Mouse (Mus musculus): ENCODE data around the gene Rnft1. TPM values are rescaled to one million over a fixed set of nuclear protein-coding genes. Genes with fewer than 3 reads are reported as not detected.
"Not testable (repeated sequence)": the region's sequence is repeated elsewhere in the genome, so short reads cannot be mapped to it uniquely, and the experiment has no call there.

The Rnft1 gene
- total and polyA plus RNA-seq, 3 experiments, result 6.8 to 35.0 (median 26.2) TPM

DNA sequence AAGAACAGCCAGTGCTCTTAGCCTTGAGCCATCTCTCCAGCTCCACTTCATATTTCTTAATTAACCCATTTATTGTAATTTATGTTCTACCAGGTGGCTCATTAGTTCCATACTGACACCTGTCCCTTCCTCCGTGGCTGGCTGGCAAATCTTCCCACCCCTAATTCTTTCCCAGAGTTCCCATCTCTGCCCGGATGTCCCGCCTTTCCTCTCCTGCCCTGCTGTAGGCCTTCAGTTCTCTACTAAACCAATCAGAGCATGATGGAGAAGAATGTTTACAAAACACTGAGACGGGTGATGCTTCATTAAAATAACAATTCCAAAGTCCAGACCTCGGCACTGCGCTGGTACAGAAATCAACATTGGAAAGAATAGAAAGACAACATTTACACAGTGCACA lies 25.6 kb upstream of the Rnft1 start:
- Histone ChIP-seq H3K9ac (ENCODE audit: low read depth, low read length) (no peak overlapping the region), H3K4me3 (no peak overlapping the region), H3K27me3 (ENCODE audit: control insufficient read depth, insufficient read depth, low read length) (no peaks in the 10 kb centered on the region), H3K36me3 (ENCODE audit: control insufficient read depth, insufficient read depth, low read length) (no peaks in the 10 kb centered on the region), H3K79me2 (replicated peaks; ENCODE audit: control insufficient read depth, insufficient read depth, low read length) (no peaks in the 10 kb centered on the region), H3K4me1 (ENCODE audit: control insufficient read depth, insufficient read depth, low read length) (no peaks in the 10 kb centered on the region), H3K27ac (no peak overlapping the region)
- 92% methylated on average over 6 of the region's 6 CpGs for WGBS
- no peak for TF ChIP-seq CTCF (IDR thresholded peaks at IDR 0.05)
- TF ChIP-seq EP300 (IDR thresholded peaks at IDR 0.05; ENCODE audit: insufficient read depth, low read depth, low read length), result no peak
- no peak for TF ChIP-seq POLR2A (IDR thresholded peaks at IDR 0.05; ENCODE audit: insufficient read depth, low read depth, low read length)
- intact Hi-C loops (cut with DNase I), result no loop called here
- no peak for DNase-seq

GRCm38 (mm10) chr11:86462579-86462978 lies 21.9 kb upstream of the Rnft1 start:
- Histone ChIP-seq H3K4me3 (no peak overlapping the region), H3K4me1 (ENCODE audit: control insufficient read depth, insufficient read depth, low read length) (no peaks in the 10 kb centered on the region), H3K27me3 (ENCODE audit: control insufficient read depth, insufficient read depth, low read length) (no peaks in the 10 kb centered on the region), H3K79me2 (replicated peaks; ENCODE audit: control insufficient read depth, insufficient read depth, low read length) (no peaks in the 10 kb centered on the region), H3K27ac (no peak overlapping the region), H3K9ac (ENCODE audit: low read depth, low read length) (no peak overlapping the region), H3K36me3 (ENCODE audit: control insufficient read depth, insufficient read depth, low read length) (no peaks in the 10 kb centered on the region)
- intact Hi-C loops (cut with DNase I), result no loop called here
- no peak for DNase-seq
- TF ChIP-seq CTCF (IDR thresholded peaks at IDR 0.05) (no peak), EP300 (IDR thresholded peaks at IDR 0.05; ENCODE audit: insufficient read depth, low read depth, low read length) (no peak), POLR2A (IDR thresholded peaks at IDR 0.05; ENCODE audit: insufficient read depth, low read depth, low read length) (no peak)

DNA sequence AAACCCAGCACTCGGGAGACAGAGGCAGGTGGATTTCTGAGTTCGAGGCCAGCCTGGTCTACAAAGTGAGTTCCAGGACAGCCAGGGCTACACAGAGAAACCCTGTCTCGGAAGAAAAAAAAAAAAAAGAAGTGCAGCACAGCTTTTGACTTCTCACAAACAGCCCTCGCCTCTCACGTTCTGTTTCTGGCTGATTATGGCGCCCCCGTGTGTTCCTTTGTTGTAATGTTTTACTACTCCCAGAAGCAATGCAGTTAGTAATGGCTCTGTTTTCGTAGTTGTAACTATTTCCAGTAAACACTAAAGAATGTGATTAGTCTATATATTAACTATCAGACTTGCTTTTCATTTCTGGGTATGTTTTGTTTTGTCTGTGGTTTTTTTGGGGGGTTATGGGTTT lies 20.2 kb upstream of the Rnft1 start:
- WGBS, result 15% methylated on average over 8 of the region's 8 CpGs
- H3K4me1 ChIP-seq (ENCODE audit: control insufficient read depth, insufficient read depth, low read length); intact Hi-C loops (cut with DNase I); H3K36me3 ChIP-seq (ENCODE audit: control insufficient read depth, insufficient read depth, low read length); H3K27me3 ChIP-seq (ENCODE audit: control insufficient read depth, insufficient read depth, low read length); H3K4me3 ChIP-seq; H3K9ac ChIP-seq (ENCODE audit: low read depth, low read length); H3K27ac ChIP-seq; H3K79me2 ChIP-seq (replicated peaks; ENCODE audit: control insufficient read depth, insufficient read depth, low read length): not testable (repeated sequence)
- DNase-seq, result peak; percentile 31 to 34
- peak; percentile 77 for TF ChIP-seq CTCF (IDR thresholded peaks at IDR 0.05)

GRCm38 (mm10) chr11:86468345-86468744 lies 16.1 kb upstream of the Rnft1 start:
- H3K9ac ChIP-seq (ENCODE audit: low read depth, low read length), result no peak overlapping the region
- intact Hi-C loops (cut with DNase I), result no loop called here
- no peak overlapping the region for H3K4me3 ChIP-seq
- H3K4me1 ChIP-seq (ENCODE audit: control insufficient read depth, insufficient read depth, low read length), result peaks cover 1% of the 10 kb centered on the region; the same call in 1 of the 2 replicates
- WGBS, result 70% methylated on average over 8 of the region's 8 CpGs
- TF ChIP-seq EP300 (IDR thresholded peaks at IDR 0.05; ENCODE audit: insufficient read depth, low read depth, low read length) (no peak), POLR2A (IDR thresholded peaks at IDR 0.05; ENCODE audit: insufficient read depth, low read depth, low read length) (no peak), CTCF (IDR thresholded peaks at IDR 0.05) (no peak)
- H3K27me3 ChIP-seq (ENCODE audit: control insufficient read depth, insufficient read depth, low read length), result no peaks in the 10 kb centered on the region
- H3K79me2 ChIP-seq (replicated peaks; ENCODE audit: control insufficient read depth, insufficient read depth, low read length), result no peaks in the 10 kb centered on the region
- H3K36me3 ChIP-seq (ENCODE audit: control insufficient read depth, insufficient read depth, low read length), result no peaks in the 10 kb centered on the region
- H3K27ac ChIP-seq, result no peak overlapping the region
- DNase-seq, result no peak

DNA sequence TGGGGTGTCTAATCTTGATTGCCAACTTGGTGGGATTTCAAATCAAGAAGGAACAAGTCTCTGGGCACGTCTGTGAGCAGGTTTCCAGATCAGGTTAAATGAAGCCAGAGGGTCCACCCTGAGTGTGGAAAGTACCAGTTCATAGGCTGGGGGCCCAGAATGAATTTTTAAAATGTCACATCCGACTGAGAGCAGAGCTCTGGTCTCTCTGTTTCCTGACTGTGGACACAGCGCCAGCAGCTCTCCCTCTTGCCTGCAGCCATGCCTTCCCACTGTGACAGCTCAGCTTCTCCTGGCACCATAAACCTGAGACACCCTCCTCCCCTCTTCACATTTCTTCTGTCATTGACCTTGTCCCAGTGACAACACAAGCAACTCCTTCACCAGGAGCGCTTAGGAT lies 15.5 kb upstream of the Rnft1 start:
- intact Hi-C loops (cut with DNase I), result no loop called here
- Histone ChIP-seq H3K79me2 (replicated peaks; ENCODE audit: control insufficient read depth, insufficient read depth, low read length) (no peaks in the 10 kb centered on the region), H3K4me3 (no peak overlapping the region), H3K4me1 (ENCODE audit: control insufficient read depth, insufficient read depth, low read length) (peaks cover 4% of the 10 kb centered on the region; the same call in 1 of the 2 replicates), H3K27ac (no peak overlapping the region), H3K27me3 (ENCODE audit: control insufficient read depth, insufficient read depth, low read length) (no peaks in the 10 kb centered on the region), H3K36me3 (ENCODE audit: control insufficient read depth, insufficient read depth, low read length) (no peaks in the 10 kb centered on the region), H3K9ac (ENCODE audit: low read depth, low read length) (no peak overlapping the region)
- WGBS, result 58% methylated on average over 4 of the region's 4 CpGs
- DNase-seq, result no peak
- no peak for TF ChIP-seq POLR2A (IDR thresholded peaks at IDR 0.05; ENCODE audit: insufficient read depth, low read depth, low read length)

DNA sequence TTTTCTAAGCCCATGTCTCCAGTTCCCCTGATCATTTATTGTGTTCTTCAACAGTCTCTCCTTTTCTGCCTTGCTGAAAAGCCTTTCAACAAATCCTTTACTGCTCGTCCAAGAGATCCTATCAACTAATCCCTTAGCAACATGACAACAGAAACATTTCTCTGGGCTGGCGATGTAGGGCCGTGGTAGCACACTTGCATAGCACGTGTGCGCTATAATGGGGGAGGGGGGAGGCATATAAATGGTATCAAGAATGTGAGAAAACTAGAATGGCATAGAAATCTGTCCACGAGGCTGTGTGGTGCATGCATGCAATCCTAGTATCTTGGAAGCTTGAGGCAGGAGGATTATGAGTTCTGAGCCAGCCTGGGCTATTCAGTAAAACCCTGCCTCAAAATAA lies 12.7 kb upstream of the Rnft1 start:
- WGBS, result 36% methylated on average over 6 of the region's 6 CpGs
- TF ChIP-seq EP300 (IDR thresholded peaks at IDR 0.05; ENCODE audit: insufficient read depth, low read depth, low read length) (no peak), POLR2A (IDR thresholded peaks at IDR 0.05; ENCODE audit: insufficient read depth, low read depth, low read length) (no peak), CTCF (IDR thresholded peaks at IDR 0.05) (no peak)
- Histone ChIP-seq H3K4me1 (ENCODE audit: control insufficient read depth, insufficient read depth, low read length) (peaks cover 6% of the 10 kb centered on the region; the same call in 1 of the 2 replicates), H3K36me3 (ENCODE audit: control insufficient read depth, insufficient read depth, low read length) (no peaks in the 10 kb centered on the region), H3K27me3 (ENCODE audit: control insufficient read depth, insufficient read depth, low read length) (no peaks in the 10 kb centered on the region), H3K27ac (peak overlapping the region; percentile 77), H3K9ac (ENCODE audit: low read depth, low read length) (no peak overlapping the region), H3K4me3 (no peak overlapping the region), H3K79me2 (replicated peaks; ENCODE audit: control insufficient read depth, insufficient read depth, low read length) (no peaks in the 10 kb centered on the region)
- intact Hi-C loops (cut with DNase I), result no loop called here
- DNase-seq, result no peak

Measured in heart, adult 2 months (tissue).